Mouse (Mus musculus): ENCODE measurements around the gene Thbs4.

GRCm38 (mm10) chr13:92703241-92704027 is 91.2 kb downstream of the Thbs4 start:
- TF ChIP-seq GATA1 (IDR thresholded peaks at IDR 0.05; ENCODE audit: borderline replicate concordance, low read length) (no peak), FLI1 (IDR thresholded peaks at IDR 0.05; ENCODE audit: low read length) (no peak)
